Mouse (Mus musculus) myocyte (in vitro differentiated cells): Measurements from ENCODE around the gene Npepps. TPM values are rescaled to one million over a fixed set of nuclear protein-coding genes. Genes with fewer than 3 reads are reported as not detected.
A peak's percentile ranks its signal among the peaks of the same experiment; 100 is the strongest.

Experiments
- H3K27me3 ChIP-seq: one replicate; pipeline ENCODE4 v1.6.1; 2011; ENCODE audit not compliant: control insufficient read depth, insufficient read depth, insufficient read length
- H3K36me3 ChIP-seq: one replicate; pipeline ENCODE4 v1.6.1; 2011; ENCODE audit not compliant: control insufficient read depth, insufficient read depth
- H3K4me2 ChIP-seq: one replicate; pipeline ENCODE4 v1.6.1; 2011; ENCODE audit warnings: low read depth, control low read depth
- H3K4me3 ChIP-seq: one replicate; pipeline ENCODE4 v1.5.1; 2011; ENCODE audit warnings: mild to moderate bottlenecking, control low read depth, moderate library complexity
- H3K79me2 ChIP-seq: one replicate; pipeline ENCODE4 v1.6.1; 2011; ENCODE audit not compliant: control insufficient read depth, insufficient read depth
- H3ac ChIP-seq: one replicate; pipeline ENCODE4 v1.6.1; 2011; ENCODE audit not compliant: control insufficient read depth, insufficient read length
- CEBPB ChIP-seq: IDR thresholded peaks from 2 replicates; pipeline ENCODE4 v1.6.1; 2011; ENCODE audit warnings: mild to moderate bottlenecking, moderate library complexity; ENCODE audit not compliant: poor library complexity, insufficient read depth, severe bottlenecking
- E2F4 ChIP-seq: IDR thresholded peaks from one replicate; pipeline ENCODE4 v1.6.1; 2011; ENCODE audit warnings: mild to moderate bottlenecking, control low read depth, moderate library complexity; ENCODE audit not compliant: insufficient read depth
- MAX ChIP-seq: IDR thresholded peaks from one replicate; pipeline ENCODE4 v1.6.1; 2011; ENCODE audit warnings: low read depth, mild to moderate bottlenecking, control low read depth
- MYOD1 ChIP-seq, 3 experiments: IDR thresholded peaks; one replicate each; pipeline ENCODE4 v1.6.1; 2011; ENCODE audit warnings: control low read depth in 2 of 3, low read depth in 2 of 3, mild to moderate bottlenecking in 2 of 3, moderate library complexity in 1 of 3; ENCODE audit not compliant: insufficient read length in 2 of 3, control insufficient read depth in 1 of 3
- MYOG ChIP-seq, 3 experiments: IDR thresholded peaks; one replicate each; pipeline ENCODE4 v1.6.1; 2011; ENCODE audit warnings: control low read depth in 2 of 3, low read depth in 2 of 3, mild to moderate bottlenecking in 2 of 3; ENCODE audit not compliant: insufficient read length in 2 of 3, control insufficient read depth in 1 of 3, insufficient read depth in 1 of 3
- POLR2A ChIP-seq: IDR thresholded peaks from one replicate; pipeline ENCODE4 v1.6.1; 2011; ENCODE audit warnings: low read depth, mild to moderate bottlenecking, control low read depth, moderate library complexity; ENCODE audit not compliant: insufficient read length
- POLR2AphosphoS2 ChIP-seq: IDR thresholded peaks from one replicate; pipeline ENCODE4 v1.6.1; 2011; ENCODE audit warnings: low read depth, control low read depth; ENCODE audit not compliant: insufficient read length
- REST ChIP-seq: IDR thresholded peaks from one replicate; pipeline ENCODE4 v1.6.1; 2011; ENCODE audit warnings: mild to moderate bottlenecking, control low read depth, moderate library complexity; ENCODE audit not compliant: insufficient read depth, insufficient read length
- SRF ChIP-seq: IDR thresholded peaks from one replicate; pipeline ENCODE4 v1.6.1; 2011; ENCODE audit warnings: low read depth; ENCODE audit not compliant: control insufficient read depth, insufficient read length
- TCF12 ChIP-seq: IDR thresholded peaks from one replicate; pipeline ENCODE4 v1.6.1; 2011; ENCODE audit warnings: mild to moderate bottlenecking, control low read depth; ENCODE audit not compliant: poor library complexity, insufficient read depth, severe bottlenecking
- TCF3 ChIP-seq: IDR thresholded peaks from one replicate; pipeline ENCODE4 v1.6.1; 2011; ENCODE audit warnings: low read depth, control low read depth; ENCODE audit not compliant: insufficient read length
- USF1 ChIP-seq: IDR thresholded peaks from one replicate; pipeline ENCODE4 v1.6.1; 2011; ENCODE audit warnings: low read depth, mild to moderate bottlenecking, control low read depth, moderate library complexity
- polyA plus RNA-seq: library from polyadenylated mRNA; unstranded; fragments of >200 nt; fragmentation: generic; extraction: Trizol; gene quantifications from one replicate; pipeline ENCODE4 v1.2.1, GENCODE M21; 2012; ENCODE audit warnings: missing spikeins

Npepps gene
- polyA plus RNA-seq, 1 experiment: 45.6 TPM

- TF ChIP-seq USF1: no peak
- Histone ChIP-seq H3K4me2 (peak overlapping the region; percentile 88), H3K27me3 (no peaks in the 10 kb centered on the region), H3K4me3 (peak overlapping the region; percentile 52), H3ac (no peak overlapping the region), H3K79me2 (peaks cover 70% of the 10 kb centered on the region), H3K36me3 (peaks cover 46% of the 10 kb centered on the region)
Observed at GRCm38 (mm10) chr11:97185704-97186614, 94.5 kb downstream of the Npepps start.

GRCm38 (mm10) chr11:97184875-97185274 is 95.6 kb downstream of the Npepps start:
- H3K4me3 ChIP-seq: no peak overlapping the region
- TF ChIP-seq REST: peak; percentile 69
- no peak for TF ChIP-seq USF1
- peaks cover 57% of the 10 kb centered on the region for H3K36me3 ChIP-seq
- no peak overlapping the region for H3ac ChIP-seq
- H3K27me3 ChIP-seq: no peaks in the 10 kb centered on the region
- peak overlapping the region; percentile 20 for H3K4me2 ChIP-seq
- H3K79me2 ChIP-seq: peaks cover 73% of the 10 kb centered on the region

- no peak overlapping the region for H3ac ChIP-seq
- H3K27me3 ChIP-seq: no peaks in the 10 kb centered on the region
- no peak for TF ChIP-seq MAX
- no peak for TF ChIP-seq CEBPB
- TF ChIP-seq E2F4: no peak
- TF ChIP-seq MYOD1 (IDR thresholded peaks at IDR 0.05; ENCODE audit: control insufficient read depth in 1 of 3, insufficient read length in 2 of 3, low read depth in 2 of 3): no peak
- TF ChIP-seq SRF: no peak
- no peak for TF ChIP-seq MYOG (IDR thresholded peaks at IDR 0.05; ENCODE audit: control insufficient read depth in 1 of 3, insufficient read depth in 1 of 3, insufficient read length in 2 of 3, low read depth in 2 of 3)
- TF ChIP-seq REST: no peak
- no peak for TF ChIP-seq TCF3
- TF ChIP-seq POLR2AphosphoS2: no peak
- TF ChIP-seq USF1: no peak
- TF ChIP-seq POLR2A: no peak
- peaks cover 87% of the 10 kb centered on the region for H3K79me2 ChIP-seq
- H3K4me2 ChIP-seq: no peak overlapping the region
- H3K36me3 ChIP-seq: peaks cover 78% of the 10 kb centered on the region
- no peak overlapping the region for H3K4me3 ChIP-seq
Observed at GRCm38 (mm10) chr11:97182446-97182845, 98.0 kb downstream of the Npepps start.

GRCm38 (mm10) chr11:97181061-97181460 is 99.4 kb downstream of the Npepps start:
- H3ac ChIP-seq: no peak overlapping the region
- TF ChIP-seq TCF12 (no peak), MAX (no peak), MYOG (IDR thresholded peaks at IDR 0.05; ENCODE audit: control insufficient read depth in 1 of 3, insufficient read depth in 1 of 3, insufficient read length in 2 of 3, low read depth in 2 of 3) (no peak), POLR2AphosphoS2 (no peak), REST (no peak), MYOD1 (IDR thresholded peaks at IDR 0.05; ENCODE audit: control insufficient read depth in 1 of 3, insufficient read length in 2 of 3, low read depth in 2 of 3) (no peak), USF1 (no peak), CEBPB (no peak), E2F4 (no peak), SRF (no peak)
- peaks cover 91% of the 10 kb centered on the region for H3K36me3 ChIP-seq
- no peak overlapping the region for H3K4me3 ChIP-seq
- no peaks in the 10 kb centered on the region for H3K27me3 ChIP-seq
- H3K4me2 ChIP-seq: no peak overlapping the region
- H3K79me2 ChIP-seq: peaks cover 78% of the 10 kb centered on the region

- Histone ChIP-seq H3K79me2 (peaks cover 60% of the 10 kb centered on the region), H3K27me3 (no peaks in the 10 kb centered on the region), H3ac (no peak overlapping the region), H3K36me3 (peaks cover 89% of the 10 kb centered on the region), H3K4me2 (no peak overlapping the region), H3K4me3 (no peak overlapping the region)
- TF ChIP-seq USF1 (no peak), MAX (no peak), MYOG (IDR thresholded peaks at IDR 0.05; ENCODE audit: control insufficient read depth in 1 of 3, insufficient read depth in 1 of 3, insufficient read length in 2 of 3, low read depth in 2 of 3) (no peak), E2F4 (no peak), CEBPB (no peak), POLR2AphosphoS2 (no peak)
Observed at GRCm38 (mm10) chr11:97178198-97178597, 102.2 kb downstream of the Npepps start.
